Mouse (Mus musculus) R1 (cell line): ENCODE data around the gene Tbk1.
A peak's percentile ranks its signal among the peaks of the same experiment; 100 is the strongest.

Experiments used
- DNase-seq: peaks from one replicate; pipeline ENCODE4 v3.0.0-alpha.2; 2018; ENCODE audit warnings: low read depth, low spot score

The Tbk1 gene

GRCm38 (mm10) chr10:121500034-121500433 lies 86.6 kb downstream of the Tbk1 start:
- DNase-seq = peak; percentile 43

DNA sequence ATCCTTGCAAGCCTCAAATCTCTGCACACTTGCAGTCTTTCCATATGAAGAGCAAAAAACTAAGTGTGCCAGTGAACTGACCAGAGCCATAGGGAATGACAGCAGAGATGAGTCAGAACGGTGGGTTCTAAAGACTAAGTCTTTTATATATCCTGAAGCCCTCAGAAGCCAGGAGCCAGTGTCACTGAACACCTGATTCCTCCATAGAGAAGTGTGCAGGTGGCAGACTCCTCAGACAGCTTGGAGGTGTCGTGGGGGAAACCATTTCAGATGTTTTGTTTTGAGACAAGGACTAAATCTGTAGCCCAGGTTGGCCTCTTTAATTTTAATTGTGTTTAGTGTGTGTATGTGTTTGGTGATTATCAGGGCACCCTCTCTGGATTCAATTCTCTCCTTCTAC lies 87.5 kb downstream of the Tbk1 start:
- DNase-seq = peak; percentile 48

DNA sequence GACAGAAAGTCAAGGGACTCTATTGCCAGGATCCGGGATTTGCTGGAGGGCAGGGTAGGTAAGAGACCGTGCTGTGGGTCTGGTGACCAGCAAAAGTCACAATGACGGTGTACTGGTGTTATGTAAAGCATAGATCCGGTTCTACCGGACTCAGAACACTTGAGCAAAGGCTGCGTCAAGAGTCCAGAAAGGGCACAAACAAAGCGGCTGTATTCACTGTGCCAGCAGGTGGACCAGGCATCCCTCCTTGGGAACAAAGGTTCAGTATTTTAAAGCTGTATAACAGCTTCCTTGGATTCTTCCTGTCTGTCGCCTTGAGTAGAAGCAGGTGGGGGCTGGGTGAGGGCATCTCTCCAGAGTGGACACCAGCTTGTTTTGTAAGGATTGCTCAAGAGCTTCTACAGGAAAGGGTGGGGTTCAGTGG lies 88.1 kb downstream of the Tbk1 start:
- peak; percentile 72 for DNase-seq

GRCm38 (mm10) chr10:121497968-121498367 lies 88.6 kb downstream of the Tbk1 start:
- no peak for DNase-seq

DNA sequence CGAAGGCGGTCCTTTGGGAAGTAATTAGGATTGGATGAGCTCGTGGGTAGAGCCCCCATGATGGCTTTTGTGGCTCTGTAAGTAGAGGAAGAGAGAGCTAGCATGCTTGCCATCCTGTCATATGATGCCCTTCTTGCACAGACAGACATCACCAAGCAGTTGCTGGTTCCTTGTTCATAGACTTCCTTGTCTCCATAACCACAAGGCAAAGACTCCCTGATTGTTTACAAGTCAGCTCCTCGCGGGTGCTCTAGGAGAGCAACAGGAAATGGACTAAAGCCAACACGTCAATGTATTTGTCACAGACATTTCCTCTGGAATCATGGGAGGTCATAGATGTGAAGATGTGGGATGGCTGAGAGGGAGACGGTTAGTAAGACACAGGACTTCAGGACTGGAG lies 90.0 kb downstream of the Tbk1 start:
- DNase-seq = no peak
